Mouse (Mus musculus): Measurements from ENCODE around the gene Rnf115. TPM values are rescaled to one million over a fixed set of nuclear protein-coding genes. Genes with fewer than 3 reads are reported as not detected.
"Not testable (repeated sequence)": the region's sequence is repeated elsewhere in the genome, so short reads cannot be mapped to it uniquely, and the experiment has no call there.

Rnf115 gene
- total RNA-seq, 2 experiments from 2014 or later = 37.0 to 39.7 TPM

DNA sequence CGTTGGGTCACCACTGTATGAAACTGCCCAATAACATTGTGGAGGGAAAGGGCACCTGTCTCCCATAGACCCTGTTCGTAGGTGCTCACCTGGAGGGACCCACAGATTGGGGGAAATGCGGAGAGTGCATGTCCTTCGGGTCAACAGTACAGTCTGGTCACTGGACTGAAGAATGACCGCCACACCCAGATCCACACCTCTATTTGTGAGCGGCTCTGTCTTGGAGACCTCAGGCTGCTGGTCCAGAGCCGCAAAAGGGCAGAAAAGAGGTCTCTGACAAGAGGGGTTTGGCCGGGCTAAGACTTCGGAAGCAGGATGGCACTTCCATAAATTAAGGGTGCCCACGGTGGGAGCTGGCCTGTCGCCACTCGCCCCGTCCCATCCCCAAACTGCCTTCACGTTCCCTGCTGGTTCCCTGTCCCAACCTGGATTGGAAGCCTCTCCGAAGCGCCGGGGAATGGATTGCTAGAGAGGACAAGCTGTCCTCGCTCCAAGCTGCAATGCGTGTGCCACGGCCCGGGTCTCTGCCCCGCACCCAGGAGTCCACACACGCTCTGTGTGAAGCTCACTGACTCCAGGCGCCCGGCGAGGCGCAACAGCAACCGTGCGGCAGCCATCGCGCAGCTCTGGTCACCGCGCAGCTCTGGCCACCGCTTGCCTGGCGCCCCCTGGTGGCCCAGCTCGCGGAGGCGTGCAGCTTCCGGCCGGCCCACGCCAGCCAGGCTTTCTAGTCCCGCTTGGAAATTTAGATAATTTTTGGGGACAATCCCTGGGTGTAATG is 19.4 kb upstream of the Rnf115 start, which contains the start of gene Nudt17:
TSS of gene Nudt17 (minus strand) at position 660 of the 781 bp plus-strand sequence.
- DNase-seq (ENCODE audit: low spot score in 2 of 2) = peak; percentile 58 to 80

DNA sequence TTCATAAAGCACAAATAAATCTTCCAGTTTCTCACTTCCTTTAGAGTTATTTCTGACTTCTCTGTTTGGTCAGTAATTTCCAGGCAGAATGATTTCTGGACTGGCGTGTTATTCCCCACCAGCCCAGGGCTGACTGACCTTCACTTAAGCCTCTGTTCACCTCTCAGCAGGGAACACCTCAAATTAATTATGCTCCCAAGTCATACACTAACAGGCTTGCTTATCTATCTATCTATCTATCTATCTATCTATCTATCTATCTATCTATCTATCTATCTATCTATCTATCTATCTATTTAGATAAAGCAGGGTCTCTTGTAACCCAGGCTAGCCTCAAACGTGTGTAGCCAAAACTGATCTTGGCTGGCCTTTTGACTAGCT is 18.8 kb upstream of the Rnf115 start:
- DNase-seq (ENCODE audit: low spot score in 2 of 2) = no peak

DNA sequence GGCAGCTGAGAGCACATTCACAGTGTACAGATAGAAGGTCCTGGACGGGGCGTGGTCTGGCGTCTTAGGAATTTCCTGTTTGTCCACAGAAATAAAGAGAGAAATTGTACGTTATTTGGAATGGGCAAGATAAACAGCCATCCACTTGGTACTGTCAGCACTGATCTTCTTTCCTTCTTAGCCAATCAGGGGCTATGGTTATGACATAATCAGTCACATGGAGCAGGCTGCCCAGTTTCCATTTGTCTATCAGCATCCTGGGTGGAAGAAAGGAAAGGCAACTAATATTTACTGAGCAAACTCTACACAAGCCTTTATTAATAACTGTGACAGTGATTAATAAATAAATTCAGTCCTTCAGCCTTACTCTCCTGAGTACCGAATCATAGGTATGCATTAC is 13.2 kb upstream of the Rnf115 start:
- no peak for DNase-seq (ENCODE audit: low spot score in 2 of 2)

DNA sequence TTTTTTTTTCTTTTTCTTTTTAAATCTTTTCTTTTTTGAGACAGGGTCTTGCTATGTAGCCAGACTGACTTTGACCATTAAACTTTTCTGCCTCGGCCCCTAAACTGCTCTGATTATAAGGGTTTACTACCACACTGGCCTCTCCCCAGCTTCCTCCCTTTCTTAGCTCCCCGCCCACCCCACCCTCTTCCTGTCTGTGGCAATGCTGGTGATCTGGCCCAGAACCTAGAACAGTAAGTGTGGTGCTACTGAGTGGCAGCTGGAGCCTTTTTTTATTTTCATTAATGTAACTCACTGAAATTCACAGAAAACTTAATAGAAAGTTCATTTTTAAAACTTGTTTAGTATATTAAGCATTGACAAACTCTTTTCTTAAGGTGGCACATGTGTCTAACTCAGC is 11.6 kb upstream of the Rnf115 start:
- no peak for DNase-seq (ENCODE audit: low spot score in 2 of 2)

DNA sequence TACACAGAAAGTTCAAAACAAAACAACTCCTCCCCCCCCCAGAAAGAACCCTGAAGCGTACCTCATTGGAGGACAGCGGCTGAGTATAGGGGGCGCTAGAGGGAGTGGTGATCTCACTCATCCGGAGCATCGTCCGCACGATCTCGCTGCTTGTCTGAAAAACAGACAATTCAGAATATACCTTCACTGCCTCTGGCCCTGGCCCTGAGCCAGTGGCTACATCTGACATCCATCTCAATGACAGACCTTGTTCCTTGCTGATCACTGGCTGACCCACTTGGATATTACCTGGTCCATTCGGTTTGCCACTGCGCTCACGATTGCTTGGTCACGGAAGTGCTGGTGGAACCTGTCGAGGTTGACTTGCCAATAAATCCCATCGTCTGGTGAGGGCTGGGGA is 8.3 kb upstream of the Rnf115 start:
- DNase-seq (ENCODE audit: low spot score in 2 of 2) = no peak

DNA sequence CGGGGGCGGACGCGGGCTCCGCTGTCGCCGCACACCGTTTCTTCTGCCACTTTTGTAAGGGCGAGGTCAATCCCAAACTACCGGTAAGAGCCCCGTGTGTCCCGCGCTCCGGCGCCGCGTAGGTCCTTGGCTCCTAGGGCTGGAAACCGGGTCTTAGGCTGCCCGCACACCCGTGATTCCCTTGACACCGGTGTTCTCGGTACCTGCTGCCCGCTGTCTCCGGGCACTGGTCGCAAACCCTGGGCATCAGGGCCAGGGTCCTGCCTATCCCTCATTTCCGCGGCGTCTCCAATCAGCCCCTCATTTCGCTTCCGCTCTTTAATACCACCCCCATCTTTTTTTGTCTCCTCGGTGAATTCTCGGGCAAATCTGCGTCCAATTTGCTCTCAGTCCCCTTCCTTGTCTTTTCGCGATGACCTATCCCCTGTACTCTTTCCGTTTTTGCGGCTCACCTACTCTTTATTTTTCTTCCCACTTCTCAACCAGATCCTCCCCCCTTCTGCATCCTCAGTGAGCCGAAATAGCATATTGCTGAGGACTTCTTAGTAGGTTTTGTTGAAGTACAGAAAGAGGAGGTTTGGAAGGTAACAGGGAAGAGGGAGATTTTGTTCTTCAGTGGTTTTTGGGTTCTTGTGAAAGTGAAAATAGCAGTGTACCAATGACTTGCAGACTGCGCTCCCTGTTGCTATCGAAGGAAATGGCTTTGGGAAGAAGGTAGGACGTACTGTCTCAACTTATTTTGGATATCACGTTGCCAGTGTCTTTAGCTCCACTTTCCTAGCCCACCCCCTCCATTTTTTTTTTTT is 567 bp downstream of the Rnf115 start:
- no peak for DNase-seq (ENCODE audit: low spot score in 2 of 2)

DNA sequence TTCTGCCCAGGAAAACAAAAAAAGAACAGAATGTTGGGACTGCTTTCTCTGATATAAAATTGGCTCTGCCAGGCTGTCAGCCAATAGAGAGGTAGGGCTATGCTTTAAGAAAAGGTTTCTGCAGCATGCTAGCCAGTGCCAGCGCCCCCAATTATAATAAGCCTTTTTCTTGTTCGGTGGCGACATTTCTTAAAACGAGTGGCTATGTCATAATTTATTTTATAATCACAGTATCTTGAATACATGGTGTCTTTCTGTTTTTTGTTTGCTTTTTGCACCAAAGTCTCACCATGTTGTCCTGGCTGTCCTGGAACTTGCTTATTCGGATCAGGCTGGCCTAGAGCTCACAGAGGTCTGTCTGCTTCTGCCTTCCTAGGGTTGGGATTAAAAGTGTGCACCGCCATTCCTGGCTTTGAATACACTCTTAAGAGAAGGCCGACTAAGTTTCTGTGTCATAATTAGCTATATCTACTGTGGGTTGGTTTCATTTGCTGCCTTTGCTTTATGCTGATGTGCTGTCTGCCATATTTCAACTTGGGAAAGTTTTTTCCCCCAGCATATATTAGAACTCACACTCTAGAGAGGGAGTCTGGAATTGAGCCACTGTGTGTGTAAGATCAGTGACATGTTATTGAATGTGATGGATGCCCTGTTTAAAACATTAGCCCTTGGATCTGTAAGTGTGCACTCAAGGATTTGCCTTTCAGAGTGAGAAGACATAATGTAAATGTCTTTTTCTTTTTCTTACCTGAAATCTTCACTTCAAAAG is 1.4 kb downstream of the Rnf115 start:
- no peak for DNase-seq (ENCODE audit: low spot score in 2 of 2)

DNA sequence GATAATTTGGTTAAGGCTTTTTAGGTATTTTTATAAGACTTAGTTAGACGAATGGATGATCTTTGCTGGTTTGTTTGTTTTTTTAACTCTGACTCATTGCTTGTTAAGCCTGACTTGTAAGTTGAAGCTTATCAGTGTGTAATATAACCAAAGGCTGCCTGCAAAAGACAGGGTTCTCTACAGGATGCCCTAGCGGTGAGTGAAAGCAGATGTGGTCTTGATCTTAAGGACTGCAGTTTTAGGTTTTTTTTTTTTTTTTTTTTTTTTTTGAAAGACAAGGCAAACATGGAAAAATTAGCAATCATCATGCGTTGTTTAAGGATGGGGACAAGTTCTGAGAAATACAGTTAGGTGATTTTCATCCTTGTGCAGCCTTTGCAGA is 1.9 kb downstream of the Rnf115 start:
- no peak for DNase-seq (ENCODE audit: low spot score in 2 of 2)

DNA sequence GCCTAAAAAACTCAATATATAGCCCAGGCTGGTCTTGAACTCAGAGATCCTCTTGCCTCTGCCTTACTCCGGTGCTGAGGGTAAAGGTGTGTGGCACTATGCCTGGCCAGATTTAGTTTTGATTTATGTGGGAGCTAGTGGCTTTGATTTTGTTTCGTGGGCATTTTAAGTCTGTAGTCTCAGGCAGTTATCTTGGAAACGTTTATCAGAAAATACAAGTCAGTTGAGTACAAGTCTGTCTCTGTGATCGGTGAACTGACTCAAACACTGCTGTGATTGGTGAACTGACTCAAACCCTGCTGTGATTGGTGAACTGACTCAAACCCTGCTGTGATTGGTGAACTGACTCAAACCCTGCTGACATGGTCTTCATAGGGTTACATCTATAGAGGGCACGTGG is 3.3 kb downstream of the Rnf115 start:
- no peak for DNase-seq (ENCODE audit: low spot score in 2 of 2)

DNA sequence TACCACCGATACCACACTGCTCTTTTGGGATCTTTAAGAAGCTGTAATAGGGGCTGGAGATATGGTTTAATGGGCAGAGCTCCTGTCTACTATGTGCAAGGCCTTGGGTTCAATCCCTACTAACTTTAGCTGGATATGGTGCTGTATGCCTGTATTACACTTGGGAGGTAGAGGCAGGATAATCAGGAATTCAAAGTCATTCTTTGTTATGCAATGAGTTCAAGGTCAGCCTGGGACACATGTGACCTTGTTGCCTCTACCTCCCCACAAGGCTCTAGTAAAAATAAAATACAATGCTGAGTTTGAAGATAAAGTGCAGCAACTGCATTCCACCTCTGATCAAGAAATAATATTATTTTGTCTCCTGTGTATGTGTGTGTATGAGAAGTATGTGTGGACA is 6.5 kb downstream of the Rnf115 start:
- no peak for DNase-seq (ENCODE audit: low spot score in 2 of 2)

DNA sequence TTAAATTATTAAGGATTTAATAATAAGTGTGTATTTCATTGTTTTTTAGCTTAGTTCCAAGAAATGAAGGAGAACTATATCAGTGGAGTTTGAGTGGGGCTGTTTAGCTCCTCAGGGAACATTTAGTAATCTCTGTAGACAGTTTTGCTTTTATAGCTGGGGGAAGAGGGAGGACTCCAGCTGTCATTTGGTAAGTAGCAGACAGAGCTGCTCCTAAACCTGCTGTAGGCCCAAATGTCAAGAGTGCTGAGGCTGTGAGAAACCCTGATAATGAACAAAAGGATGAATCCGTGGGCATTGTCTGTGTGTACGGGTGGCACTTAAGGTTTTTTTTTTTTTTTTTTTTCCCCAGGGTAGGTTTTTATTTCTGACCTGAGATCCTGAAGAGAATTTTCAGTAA is 7.7 kb downstream of the Rnf115 start:
- DNase-seq (ENCODE audit: low spot score in 2 of 2) = no peak

DNA sequence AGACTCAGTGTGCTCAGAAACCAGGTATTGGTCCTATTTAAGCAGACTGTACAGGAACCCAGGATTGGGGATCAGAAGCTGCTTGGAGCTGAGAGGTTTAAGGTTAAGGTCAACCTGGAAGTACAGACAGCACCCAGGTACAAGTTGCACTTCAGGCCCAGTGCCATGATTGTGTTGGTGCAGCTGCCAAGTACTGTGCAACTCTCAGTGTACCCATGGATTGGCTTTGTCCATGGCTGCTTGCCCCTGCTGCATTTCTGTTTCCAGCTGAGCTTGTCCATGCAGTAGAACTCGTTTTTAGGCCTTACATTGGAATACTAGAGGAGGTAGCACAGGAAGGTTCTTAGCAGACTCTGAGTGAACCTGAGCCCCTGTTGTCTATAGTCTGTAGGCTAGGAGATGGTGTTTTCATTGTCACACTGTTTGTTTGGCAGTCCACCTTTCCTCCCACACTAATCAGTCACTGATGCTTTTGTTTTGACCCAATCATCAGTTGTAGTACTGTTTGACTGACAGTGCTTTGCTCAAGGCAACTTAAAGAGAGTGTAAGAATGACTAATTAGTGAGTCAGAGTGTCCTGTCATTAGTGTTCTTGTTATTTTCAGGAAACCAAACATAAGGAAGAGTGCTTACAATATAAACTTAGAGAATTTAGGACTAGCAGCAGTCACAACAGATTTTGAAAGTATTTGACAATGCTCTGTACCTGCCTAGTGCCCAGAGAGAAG is 9.7 kb downstream of the Rnf115 start:
- DNase-seq (ENCODE audit: low spot score in 2 of 2) = no peak

DNA sequence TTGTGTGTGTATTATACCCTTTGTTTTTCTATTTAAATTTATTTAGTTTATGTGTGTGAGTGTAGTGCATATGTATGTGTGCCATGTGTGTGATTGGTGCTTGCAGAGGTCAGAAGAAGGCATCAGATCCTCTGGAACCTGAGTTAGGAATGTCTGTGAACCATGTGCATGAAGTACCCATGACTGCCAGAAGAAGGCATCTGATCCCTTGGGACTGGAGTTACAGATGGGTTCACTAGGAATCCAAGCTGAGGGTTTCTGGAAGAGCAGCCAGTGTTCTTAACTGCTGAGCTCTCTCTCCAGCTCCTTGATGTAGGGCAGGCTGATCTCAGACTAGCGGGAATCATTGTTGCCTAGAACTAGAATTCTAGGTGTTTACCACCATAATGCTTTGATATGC is 10.5 kb downstream of the Rnf115 start:
- no peak for DNase-seq (ENCODE audit: low spot score in 2 of 2)

DNA sequence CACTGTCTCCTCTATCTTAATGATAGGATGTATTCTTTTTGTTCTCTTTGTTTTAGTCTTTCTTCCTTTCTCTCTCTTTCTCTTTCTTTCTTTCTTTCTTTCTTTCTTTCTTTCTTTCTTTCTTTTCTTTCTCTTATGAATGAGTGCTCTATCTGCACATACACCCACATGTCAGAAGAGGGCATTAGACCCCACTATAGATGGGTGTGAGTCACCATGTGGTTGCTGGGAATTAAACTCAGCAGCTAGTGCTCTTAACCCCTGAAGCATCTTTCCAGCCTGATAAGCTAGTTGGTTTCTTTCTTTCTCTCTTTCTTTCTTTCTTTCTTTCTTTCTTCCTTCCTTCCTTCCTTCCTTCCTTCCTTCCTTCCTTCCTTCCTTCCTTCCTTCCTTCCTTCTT is 12.8 kb downstream of the Rnf115 start:
- not testable (repeated sequence) for DNase-seq (ENCODE audit: low spot score in 2 of 2)

DNA sequence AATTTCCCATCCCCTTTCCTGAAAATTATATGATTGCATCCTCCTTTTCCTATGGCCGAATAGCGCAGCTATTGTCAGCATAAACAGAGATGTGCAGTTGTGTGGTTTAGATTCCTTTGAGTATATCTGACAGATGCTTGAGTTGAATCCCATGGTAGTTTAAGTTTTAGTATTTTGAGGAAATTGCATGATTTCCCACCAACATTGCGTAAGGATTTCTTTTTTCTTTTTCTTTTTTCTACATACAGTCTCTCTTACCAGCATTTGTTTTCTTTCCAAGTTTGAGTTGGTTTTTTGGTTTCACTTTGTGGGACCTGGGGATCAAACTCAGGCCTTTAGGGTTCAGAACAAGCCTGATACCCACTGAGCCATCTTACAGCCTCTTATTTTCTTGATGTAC is 16.9 kb downstream of the Rnf115 start:
- no peak for DNase-seq (ENCODE audit: low spot score in 2 of 2)

DNA sequence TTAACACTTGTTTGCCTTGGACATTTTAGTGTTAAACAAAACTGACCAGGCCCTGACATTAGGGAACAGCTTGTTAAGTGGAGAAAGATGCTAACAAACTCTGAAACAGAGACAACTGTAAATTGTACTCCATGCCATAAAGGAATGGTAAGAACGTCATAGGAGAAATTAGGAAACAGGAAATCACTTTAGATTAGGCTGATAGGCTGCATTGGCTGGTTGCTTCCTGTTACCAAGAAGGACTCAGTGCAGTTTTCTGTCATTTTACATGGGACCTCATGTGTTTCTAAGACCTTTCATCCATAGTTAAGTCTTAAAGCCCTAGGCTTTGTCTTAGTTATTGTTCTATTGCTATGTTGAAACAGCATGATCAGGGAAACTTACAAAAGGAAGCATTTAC is 19.4 kb downstream of the Rnf115 start:
- DNase-seq (ENCODE audit: low spot score in 2 of 2) = no peak

DNA sequence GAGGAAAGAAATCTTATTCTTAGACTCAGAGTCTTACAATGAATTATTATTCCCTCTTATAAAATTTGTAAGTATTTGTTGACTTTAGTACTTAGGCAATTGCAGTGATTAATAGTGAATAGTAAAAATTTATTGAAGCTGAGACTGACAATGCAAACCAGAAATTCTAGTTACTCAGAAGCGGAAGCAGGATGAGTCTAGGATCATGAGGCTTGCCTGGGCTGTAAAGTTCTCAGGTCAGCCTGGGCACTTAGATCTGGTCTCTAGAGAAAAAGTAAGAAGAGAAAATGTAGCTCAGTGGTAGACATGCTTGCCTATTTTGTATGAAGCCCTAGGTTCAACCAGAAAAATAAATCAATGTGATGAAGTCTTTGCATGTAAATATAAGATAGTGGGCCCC is 28.5 kb downstream of the Rnf115 start:
- no peak for DNase-seq (ENCODE audit: low spot score in 2 of 2)

DNA sequence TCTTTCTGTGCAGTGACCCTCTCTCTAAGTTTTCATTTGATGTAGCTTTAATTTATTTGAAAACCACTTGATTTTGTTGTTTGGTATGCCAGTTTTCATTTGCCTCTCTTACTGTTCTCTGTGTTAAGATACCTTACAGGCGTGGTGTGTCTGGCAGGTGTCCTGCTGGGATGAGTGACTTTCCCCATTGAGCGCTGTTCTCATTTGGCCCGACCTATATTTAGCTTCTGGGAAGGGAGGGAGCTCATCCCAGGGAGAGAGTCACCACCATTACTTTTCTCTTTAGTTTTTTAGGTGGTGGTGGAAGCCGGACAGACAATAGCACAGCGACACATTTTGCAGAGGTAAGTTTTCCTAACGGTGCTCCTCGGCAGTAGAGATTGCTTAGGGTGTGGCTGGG is 30.2 kb downstream of the Rnf115 start:
- DNase-seq (ENCODE audit: low spot score in 2 of 2) = no peak

DNA sequence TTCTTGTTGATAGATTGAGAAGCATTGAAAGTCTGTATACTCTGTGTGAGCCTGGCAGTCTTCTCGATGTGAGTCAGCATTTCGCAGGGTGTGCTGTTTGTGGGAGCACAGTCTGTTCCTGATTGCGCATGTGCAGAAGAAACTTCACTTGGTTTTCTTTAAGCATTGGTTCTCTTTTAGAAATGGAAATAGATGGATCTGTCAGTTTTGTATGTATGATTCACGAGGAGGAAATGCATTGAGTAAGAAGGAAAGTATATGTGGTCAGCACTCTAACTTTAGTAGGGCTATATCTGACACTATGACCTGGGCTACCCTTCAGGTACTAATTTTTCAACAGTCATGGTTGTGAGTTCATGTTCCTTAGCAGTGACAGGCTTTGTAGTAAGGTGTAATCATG is 32.2 kb downstream of the Rnf115 start:
- no peak for DNase-seq (ENCODE audit: low spot score in 2 of 2)

DNA sequence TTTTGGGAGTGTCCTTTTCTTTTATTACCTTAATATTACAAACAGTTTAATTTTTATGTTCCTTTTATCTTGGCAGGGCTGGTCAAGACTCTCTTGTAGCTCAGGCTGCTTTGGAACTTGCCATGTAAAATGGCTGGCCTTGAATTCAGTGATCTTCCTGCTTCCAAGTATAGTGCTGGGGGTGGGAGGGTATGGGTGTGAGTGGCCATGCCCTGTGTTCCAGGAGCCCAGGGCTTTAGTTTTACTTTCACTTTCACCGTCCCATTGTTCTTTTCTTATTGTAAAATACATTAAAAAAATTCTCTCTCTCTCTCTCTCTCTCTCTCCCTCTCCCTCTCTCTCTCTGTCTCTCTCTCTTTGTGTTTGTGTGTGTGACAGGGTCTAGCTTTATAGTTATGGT is 37.1 kb downstream of the Rnf115 start:
- DNase-seq (ENCODE audit: low spot score in 2 of 2) = no peak

DNA sequence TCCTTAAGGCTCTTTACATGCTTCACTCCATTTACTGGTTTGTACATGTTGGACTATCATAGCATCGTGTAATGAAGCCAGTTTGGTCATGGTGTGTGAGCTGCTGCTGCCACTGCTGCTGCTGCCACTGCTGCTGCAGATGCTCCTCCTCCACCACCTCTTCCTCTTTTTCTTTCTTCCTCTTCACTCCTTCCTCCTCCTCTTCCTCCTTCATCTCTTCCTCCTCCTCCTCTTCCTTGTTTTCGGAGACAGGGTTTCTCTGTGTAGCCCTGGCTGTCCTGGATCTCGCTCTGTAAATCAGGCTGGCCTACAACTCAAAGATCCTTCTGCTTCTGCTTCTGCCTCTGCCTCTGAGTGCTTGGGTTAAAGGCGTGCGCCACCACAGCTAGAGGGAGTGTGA is 42.5 kb downstream of the Rnf115 start:
- DNase-seq (ENCODE audit: low spot score in 2 of 2) = no peak
